Mouse (Mus musculus) stomach, embryonic 16.5 days (tissue): Measurements from ENCODE around the gene Disp3. TPM values are rescaled to one million over a fixed set of nuclear protein-coding genes. Genes with fewer than 3 reads are reported as not detected.

Experiments
- polyA plus RNA-seq: library from polyadenylated mRNA; unstranded; fragments of >200 nt; fragmentation: Nextera tagmentation; extraction: Ambion mirVana; gene quantifications from 2 replicates; pipeline ENCODE4 v1.2.1, GENCODE M21; 2015

The Disp3 gene
- polyA plus RNA-seq, 1 experiment from 2014 or later, result 0.12 TPM

Other genes starting within 250 kb of the Disp3 start
- gene Clcn6, start 249.1 kb downstream of the Disp3 start, polyA plus RNA-seq, result 5.7 and 6.1 TPM in 2 replicates
- 26.0 and 26.7 TPM in 2 replicates for gene Mthfr, start 248.9 kb downstream of the Disp3 start, polyA plus RNA-seq
- 16.5 and 16.9 TPM in 2 replicates for gene Agtrap, start 199.9 kb downstream of the Disp3 start, polyA plus RNA-seq
- gene Mad2l2, start 157.6 kb downstream of the Disp3 start, polyA plus RNA-seq, result 35.1 and 36.1 TPM in 2 replicates
- gene Draxin, start 157.3 kb downstream of the Disp3 start, polyA plus RNA-seq, result 0.04 and 0.06 TPM in 2 replicates
- 16.2 and 17.4 TPM in 2 replicates for gene Fbxo6, start 135.8 kb downstream of the Disp3 start, polyA plus RNA-seq
- 6.5 and 7.5 TPM in 2 replicates for gene Fbxo44, start 127.5 kb downstream of the Disp3 start, polyA plus RNA-seq
- 0.29 and 0.58 TPM in 2 replicates for gene Fbxo2, start 127.3 kb downstream of the Disp3 start, polyA plus RNA-seq
- 20.0 and 23.7 TPM in 2 replicates for gene Ubiad1, start 156.8 kb upstream of the Disp3 start, polyA plus RNA-seq
- 10.9 and 15.2 TPM in 2 replicates for gene Mtor, start 160.6 kb upstream of the Disp3 start, polyA plus RNA-seq
- gene Angptl7, start 212.5 kb upstream of the Disp3 start, polyA plus RNA-seq, result 6.5 and 7.4 TPM in 2 replicates